Mouse (Mus musculus) adrenal gland, adult 18-20 months (tissue): ENCODE measurements around the gene Maml3. TPM values are rescaled to one million over a fixed set of nuclear protein-coding genes. Genes with fewer than 3 reads are reported as not detected.

Experiments
- DNase-seq, 2 experiments: peaks; one replicate each; pipeline ENCODE4 v3.0.0; 2021 to 2022; ENCODE audit warnings: low spot score in 2 of 2
- total RNA-seq, 2 experiments: library from RNA; stranded (reverse); gene quantifications; 1 replicate in 1 of 2; 2 replicates in 1 of 2; pipeline ENCODE4 v1.2.3; 2021

The Maml3 gene
- total RNA-seq, 2 experiments from 2014 or later, result 6.4 to 8.2 TPM

DNA sequence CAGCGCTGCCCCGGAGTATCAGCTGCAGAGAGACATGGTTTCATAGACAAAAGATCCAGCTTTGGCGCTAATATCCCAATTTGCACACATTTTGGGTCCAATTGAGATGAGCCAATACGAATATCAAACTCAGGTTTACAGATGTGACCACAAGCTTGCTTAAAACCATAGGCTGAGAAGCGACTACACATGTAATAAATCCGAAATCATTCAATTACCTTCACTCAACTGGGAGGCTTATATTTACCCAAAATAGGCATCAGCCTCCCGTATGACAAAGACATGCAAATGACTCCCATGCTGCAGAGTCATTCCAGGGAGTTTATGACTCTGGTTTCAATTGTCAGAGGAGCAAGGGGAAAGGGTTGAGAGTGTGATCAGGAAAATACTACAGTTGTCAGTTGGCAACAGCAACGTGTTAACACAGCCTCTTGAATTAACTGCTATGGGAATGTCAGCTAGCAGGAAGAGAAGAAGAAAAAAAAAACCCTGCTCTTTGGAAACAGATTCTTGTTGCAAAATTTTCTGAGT, 224.3 kb downstream of the Maml3 start:
- no peak for DNase-seq

DNA sequence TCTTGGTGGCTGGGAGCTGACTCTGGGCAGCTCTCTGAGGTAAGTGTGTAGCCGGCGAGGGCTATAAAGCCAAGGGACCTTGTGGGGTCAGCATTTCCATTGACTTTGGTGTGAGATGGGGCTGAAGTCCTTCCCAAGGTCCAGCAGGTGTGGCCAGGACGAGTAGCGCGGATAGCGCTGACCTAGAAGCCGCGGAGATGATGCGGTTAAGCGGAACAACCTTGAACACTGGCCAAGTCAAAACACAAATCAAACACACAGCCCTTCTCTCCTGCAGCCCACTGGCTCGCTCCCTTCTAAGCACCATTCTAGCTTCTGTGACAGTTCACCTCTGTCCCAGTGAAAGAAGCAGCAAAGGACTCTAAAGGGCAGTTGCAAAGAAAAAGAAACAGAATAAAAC, 225.7 kb downstream of the Maml3 start:
- peak in 1 of 2 experiments; percentile 26 for DNase-seq

DNA sequence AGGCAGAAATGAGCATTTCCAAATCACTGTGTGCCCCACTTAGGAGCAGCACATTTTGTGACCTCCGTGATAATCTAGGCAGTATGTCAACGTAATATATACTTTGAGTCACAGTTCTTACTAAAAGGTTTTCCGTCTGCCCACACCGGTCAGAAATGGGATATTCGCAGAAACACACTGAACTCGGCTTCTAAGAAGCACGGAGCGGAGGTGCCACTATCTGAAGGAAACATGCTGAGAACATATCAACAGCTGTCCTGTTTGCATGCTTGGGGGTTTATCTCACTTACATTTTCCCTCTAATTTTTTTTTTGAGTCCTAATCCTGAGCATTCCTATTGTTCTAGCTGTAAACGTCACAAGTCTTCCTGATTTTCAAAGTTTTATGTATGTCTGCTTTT, 226.3 kb downstream of the Maml3 start:
- no peak for DNase-seq

DNA sequence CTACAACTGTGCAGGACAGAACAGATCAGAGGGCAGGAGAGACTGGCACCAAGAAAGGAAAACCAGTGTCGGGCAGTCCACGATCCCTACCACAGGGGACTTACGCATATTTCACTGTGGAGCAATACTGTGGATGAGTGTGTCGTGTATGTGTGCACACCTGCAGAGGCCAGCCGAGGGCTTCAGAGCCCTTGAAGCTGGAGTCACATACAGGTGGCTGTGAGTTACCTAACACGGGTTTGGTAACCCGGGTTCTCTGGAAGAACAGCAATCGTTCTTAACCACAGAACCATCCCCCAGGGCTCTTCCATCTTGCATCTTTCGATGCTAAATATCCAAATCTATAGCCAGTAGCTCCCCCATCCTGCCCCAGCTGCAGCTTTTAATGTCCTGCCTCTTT, 228.1 kb downstream of the Maml3 start:
- no peak for DNase-seq

DNA sequence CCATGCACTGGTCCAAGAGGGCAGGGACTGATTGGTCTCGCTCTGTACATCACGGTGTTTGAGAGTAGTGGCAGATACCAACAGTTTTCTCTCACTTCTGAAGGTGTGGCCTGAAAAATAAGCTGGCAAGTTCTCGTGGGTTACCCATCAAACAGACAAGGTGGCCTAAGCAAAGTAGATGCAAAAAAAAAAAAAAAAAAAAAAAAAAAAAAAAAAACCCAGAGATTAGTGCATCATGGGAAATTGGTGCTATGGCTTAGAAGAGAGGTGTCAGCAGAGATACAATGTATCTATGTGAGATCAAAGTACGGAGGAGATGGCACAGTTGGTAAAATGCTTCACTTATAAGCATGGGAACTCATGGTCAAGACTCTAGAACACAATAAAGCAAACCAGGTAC, 229.2 kb downstream of the Maml3 start:
- no peak for DNase-seq

DNA sequence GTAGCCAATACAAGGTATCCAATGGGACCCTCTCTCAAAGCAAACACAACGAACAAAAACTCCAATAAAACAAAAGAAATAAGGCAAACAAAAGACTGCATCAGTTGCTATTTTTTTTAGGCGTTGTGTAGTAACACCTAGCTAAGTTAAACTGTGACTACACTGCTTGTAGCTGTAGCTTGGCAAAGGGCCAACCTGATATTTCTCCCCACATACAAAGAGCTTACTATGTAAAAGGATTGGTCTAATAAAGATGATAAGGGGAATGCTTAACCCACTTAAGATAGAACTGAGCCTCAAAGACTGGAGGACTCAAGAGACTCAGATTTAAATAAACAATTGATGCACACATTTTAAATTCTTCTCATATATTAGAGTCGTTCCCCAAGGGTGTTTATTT, 230.6 kb downstream of the Maml3 start:
- no peak for DNase-seq

DNA sequence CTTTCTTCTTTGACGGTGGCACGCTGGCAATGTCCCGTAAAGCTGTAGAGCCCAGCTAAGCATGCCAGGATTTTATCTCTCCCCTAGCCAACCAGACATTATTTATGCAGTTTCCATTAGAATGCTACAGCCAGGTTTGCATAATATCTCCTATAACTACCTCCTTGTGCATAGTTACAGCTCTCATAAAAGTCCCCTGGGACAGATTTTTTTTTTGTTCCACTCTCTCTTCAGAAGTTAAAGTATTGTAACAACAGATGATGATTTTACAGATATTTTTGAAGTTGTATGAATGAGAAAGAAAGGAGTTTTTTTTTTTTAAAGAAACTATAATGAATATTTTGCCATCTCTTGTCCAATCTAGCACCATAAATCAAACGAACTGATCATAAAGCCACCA, 232.1 kb downstream of the Maml3 start:
- DNase-seq, result no peak

DNA sequence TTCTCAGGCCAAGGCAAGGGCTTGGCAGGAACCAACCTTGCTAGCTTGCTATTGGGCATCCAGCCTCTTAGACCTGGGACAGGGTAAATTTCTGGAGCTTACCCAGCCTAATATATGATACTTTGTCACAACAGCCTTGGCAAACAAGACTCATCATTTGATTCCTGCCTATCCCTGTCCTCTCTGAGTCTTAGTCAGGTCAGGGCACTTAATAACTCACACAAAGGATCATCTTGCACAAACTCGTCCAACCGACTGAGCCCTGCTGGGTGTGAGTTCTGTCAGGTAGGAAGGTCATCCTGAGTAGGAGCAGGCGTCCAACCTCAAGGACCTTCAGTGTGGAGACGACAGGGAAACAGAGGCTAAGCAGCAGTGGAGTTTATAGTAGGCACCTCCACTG, 233.5 kb downstream of the Maml3 start:
- DNase-seq, result no peak

DNA sequence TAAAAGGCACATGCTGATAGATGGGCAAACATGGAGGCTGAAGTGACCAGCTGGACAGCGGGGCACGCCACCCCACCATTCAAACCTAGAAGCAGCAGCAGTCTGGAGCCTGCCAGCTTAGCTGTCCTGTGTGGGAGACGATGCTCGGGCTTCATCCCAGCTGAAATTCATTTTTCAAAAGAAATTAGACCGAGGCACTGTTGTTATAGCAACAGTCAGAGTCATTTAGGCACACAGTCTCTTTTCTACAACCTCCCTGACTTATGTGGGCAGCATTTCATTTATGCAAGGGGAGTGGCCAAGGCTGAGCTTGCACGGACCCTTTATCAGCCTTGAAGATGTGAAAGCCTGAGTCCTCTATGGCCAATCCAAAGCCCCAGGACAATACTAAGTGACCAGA, 234.9 kb downstream of the Maml3 start:
- no peak for DNase-seq

DNA sequence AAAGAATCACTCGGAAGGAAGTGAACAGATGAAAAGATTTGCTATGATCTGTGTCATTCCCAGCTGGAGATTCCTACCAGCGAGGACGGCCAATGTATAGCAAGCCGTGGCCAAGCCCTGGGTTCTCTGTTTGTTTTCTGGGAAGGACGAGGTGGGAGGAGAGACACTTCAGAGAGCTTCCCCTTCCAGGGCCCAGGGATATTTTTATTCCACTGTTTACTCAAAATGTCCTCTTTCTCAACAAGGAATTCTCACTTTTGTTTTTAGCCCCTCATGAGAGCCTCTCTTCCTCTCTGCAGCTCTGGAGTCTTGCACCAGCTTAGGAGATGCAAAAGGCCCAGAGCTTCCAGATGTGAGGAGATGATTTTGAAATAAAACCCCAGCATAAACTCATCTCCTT, 236.0 kb downstream of the Maml3 start:
- no peak for DNase-seq

DNA sequence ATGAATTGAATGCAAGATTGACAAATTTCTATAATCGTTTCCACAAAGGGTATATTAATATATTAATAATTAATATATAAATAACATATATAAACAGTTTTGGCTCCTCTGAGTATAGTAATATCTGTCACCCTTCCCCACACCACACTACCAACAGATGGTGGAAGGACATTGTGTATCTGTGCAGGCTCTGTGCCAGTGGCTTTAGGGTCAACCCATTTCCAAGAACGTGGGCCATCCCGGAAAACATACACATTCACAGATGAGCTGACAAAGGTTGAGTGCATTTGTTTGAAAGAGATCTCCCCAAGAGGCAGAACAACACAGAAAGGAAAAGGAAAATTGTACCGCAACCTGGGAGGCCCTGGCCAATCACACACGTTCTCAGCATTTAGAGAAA, 238.4 kb downstream of the Maml3 start:
- DNase-seq, result no peak

DNA sequence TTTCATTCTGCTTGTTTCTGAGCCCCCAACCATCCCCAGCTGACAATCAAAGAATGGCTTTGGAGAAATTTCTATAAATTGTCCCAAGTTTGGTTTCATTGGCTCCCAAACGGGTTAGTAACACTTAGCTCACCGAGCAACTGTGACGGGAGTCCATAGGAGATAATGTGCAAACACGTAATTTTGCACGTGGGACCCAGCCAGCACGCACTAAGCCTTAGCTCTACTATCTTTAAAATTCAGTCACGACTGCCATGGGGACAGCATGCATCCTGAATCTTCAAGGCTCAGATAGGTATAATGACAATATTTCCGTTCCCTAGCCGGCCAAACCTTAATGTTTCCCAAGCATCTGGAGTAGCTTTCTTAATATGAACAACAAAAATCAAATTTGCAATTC, 243.2 kb downstream of the Maml3 start:
- DNase-seq, result no peak

DNA sequence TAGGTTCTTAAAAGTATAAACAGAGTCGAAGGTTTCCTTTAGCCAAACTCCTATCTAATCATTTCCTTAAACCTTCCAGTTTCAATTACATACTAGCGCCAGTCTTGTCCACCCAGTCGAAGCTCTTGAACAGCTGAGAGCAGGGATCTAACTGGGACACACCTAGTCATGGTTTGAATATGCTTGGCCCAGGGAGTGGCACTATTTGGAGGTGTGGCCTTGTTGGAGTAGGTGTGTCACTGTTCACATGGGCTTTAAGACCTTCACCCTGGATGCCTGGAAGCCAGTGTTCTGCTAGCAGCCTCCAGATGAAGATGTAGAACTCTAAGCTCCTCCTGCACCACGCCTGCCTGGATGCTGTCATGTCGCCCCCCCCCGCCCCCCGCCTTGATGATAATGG, 244.4 kb downstream of the Maml3 start:
- no peak for DNase-seq

DNA sequence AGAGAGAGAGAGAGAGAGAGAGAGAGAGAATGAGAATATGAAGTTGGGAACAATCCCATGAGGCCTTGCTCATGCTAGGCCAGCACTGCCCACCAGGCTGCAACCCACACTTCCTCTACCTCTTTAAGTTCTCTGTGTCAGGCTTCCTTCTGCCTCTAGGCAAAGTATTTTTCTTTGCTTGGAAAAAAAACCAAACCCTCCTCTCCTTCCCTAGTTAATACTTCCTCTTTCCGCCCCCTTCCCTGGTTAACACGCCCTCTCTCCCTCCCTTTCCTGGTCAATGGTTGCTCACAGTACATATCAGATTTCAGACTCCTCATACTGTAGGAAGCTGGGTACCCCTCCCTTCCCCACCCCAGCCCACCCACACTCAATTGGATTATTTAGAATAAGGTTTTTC, 245.7 kb downstream of the Maml3 start:
- DNase-seq, result no peak

DNA sequence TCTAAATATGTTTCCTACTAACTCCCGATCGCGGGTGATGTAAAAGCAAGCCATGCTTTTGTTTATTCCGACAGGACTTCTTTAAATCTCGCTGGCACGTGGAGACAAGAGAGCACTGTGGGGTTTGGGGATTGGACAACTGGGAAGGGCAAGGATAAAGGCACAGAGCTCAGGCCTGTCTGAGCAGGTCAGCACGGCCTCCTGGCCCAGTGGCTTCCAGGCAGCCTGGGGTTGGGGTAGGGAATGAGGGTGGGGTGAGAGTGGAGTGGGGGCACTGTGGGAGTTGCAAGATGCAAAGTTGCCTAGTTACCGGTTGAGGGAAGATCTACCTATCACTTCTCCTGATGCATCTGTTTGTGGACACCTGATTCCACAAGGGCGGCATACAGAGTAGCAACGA, 250.7 kb downstream of the Maml3 start:
- no peak for DNase-seq

DNA sequence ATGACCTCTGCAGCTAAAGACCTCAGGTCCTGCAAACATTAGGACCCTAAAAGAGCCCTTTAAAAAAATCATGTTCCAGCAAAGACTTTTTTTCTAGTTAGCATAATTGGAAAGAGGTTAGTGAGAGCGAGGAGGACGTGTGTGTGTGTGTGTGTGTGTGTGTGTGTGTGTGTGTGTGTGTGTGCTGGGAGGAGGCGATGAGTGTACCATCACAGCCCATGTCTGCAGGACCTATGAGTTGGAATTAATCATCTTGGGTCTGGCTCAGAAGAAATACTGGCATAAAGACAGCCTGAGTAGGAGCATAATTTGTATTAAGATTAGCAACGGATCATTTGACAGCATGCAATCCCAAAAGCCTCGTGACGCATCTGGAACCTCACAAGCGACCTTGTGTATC, 251.3 kb downstream of the Maml3 start:
- no peak for DNase-seq

DNA sequence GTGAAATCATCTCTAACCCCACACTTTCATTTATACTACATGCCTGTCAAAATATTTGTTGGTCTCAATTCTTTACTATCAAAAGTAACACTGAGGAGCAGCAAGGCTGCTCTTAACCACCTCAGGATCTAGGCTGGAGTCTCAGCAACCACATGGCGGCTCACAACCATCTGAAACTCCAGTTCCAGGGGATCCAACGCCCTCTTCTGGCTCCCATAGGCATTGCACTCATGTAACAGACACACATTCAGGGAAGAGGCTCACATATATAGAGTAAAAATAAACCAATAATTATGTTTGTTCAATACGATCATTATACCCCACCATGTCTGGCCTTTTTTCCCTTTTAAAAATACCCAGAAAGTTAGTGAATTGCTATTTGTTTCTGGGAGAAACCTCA, 252.2 kb downstream of the Maml3 start:
- DNase-seq, result no peak

DNA sequence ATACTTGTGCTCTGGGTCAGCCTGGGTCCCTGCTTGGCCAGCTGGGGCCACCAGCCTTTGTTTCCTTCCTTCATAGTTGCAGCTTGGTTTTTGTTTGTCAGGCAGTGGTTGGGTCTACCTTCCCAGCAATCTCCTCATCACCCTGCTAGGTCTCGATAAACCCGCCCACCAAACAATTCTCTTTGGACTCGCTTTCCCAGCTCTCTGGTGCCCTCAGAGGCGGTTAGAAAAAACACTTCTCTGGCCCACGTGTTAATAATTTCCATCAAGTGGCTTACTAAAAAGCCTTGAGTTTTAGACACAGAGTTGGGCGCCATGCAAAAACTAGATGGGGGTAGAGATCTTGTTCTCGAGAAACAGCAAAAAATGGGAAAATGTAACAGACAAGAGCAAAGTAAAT, 253.3 kb downstream of the Maml3 start:
- no peak for DNase-seq

DNA sequence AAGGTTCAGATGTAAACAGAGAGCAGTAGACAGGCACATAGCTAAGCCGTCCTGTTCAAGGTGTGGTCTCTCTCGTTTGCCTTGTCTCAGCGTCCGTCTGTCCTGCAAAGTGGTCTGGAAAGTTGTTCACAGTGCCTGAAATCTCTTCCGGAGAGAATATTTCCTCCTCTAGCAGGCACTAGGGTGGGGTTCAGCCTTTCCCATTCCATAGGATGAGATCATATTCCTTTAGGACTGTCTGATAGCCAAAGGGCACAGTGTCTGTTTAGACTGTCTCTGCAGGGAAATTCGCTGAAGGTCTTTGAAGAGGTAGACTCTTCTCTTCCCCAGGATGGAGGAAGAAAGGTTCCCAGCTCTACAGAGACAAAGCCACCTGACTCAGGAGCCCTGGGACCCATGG, 255.4 kb downstream of the Maml3 start:
- no peak for DNase-seq

DNA sequence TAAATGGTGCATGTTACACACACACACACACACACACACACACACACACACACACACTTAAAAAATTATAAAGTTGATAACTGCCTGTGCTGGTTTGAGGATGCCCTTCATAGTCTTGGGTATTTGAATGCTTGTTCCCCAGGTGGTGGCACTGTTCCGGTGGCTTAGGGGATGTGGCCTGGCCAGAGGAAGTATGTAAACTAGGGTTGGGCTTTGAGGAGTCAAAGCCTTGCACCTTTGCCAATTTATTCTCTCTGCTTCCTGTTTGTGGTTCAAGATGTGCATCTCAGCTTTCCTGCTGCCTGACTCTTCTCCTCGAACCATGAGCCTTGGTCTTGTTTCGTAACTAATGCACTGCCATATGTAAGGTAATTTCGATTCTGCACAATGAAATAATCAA, 257.6 kb downstream of the Maml3 start:
- DNase-seq, result no peak

DNA sequence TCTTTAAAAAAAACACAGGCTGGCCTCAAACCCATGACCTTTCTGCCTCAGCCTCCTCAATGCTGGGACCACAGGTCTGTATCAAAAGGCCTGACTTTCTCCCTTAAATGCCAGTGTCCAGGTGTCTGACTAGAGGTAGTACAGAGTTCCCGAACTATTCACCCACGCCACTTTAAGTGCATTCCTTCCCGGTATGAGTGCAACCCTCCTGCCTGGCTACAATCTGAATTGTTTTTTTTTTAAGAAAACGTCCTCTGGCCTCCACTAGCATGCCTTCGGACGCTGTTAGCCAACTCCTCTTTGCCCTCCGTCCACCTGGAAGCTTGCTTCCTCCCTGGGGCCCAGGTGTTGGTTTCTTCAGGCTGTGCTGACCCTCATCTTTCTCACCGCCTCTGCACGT, 260.6 kb downstream of the Maml3 start:
- no peak for DNase-seq

DNA sequence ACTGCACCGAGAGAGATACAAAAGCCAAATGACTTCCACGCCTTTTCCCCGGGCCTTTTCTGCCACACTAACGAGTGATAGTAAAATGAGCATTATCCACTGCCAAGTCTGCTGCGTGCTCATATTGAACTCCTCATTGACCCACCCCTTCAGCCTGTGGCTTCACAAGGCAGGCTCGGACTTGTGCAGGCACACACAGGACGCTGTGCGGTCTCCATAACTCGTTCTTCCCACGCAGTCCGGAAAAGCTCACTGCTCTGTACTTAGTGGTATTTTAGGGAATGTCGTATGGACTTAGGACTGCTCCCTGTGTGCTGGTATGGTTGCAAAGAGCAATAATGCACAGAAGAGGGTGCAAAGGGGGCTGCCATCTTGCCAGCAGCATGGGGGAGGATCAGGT, 262.7 kb downstream of the Maml3 start:
- DNase-seq, result no peak

DNA sequence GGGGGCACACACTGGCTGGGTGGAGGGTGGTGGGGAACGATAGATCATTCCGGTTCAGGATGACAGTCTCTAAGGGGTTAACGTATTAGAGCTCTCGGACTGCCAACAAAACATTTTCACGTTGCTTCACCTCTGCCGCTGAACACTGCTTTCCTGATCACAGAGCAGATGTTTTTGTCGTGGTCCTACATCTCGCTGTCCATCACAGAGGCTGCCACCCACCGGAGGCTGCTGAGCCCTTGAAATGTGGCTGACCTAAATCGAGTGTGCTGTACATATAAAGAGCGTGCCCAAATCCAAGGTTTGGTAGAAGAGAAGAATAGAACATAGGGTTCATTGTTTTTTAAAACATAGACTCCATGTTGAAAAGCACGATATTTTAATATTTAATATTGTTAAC, 263.3 kb downstream of the Maml3 start:
- DNase-seq, result no peak

DNA sequence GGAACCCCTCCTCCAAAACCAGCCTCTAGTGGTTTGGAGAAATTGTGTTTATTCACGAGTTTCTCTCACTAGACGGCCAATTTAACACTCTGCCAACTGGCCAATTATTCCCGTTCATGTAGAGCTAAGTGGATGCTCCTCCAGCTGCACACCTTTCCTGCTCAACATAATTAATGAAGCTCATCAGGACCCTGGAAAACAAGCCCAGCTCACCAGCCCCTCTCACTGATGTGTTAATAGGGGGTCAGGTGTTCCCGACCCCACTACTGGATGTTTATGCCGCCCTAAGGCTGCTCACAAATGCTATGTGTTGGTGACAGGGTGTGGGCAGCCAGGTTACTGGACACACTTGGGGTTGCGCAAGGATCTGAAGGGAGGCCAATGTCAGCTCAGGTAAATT, 263.7 kb downstream of the Maml3 start:
- DNase-seq, result no peak
